Mouse (Mus musculus) hindbrain, embryonic 10.5 days (tissue): ENCODE data around the gene Ggn. TPM values are rescaled to one million over a fixed set of nuclear protein-coding genes. Genes with fewer than 3 reads are reported as not detected.

Source experiments
- DNase-seq: peaks from one replicate; pipeline ENCODE4 v3.0.0-alpha.2; 2017; ENCODE audit warnings: low spot score
- H3K27ac ChIP-seq: fragments of 300-500 bp; sonication (generic); 2 replicates; pipeline ENCODE4 v1.5.1; 2016; ENCODE audit warnings: mild to moderate bottlenecking, moderate library complexity
- H3K27me3 ChIP-seq: fragments of 300-500 bp; sonication (generic); 2 replicates; pipeline ENCODE4 v1.6.1; 2016; ENCODE audit warnings: mild to moderate bottlenecking; ENCODE audit not compliant: poor library complexity, insufficient read depth, severe bottlenecking
- H3K36me3 ChIP-seq: fragments of 300-500 bp; sonication (generic); 2 replicates; pipeline ENCODE4 v1.6.1; 2016; ENCODE audit warnings: mild to moderate bottlenecking, moderate library complexity
- H3K4me1 ChIP-seq: fragments of 300-500 bp; sonication (generic); replicated peaks from 2 replicates; pipeline ENCODE4 v1.6.1; 2016; ENCODE audit warnings: mild to moderate bottlenecking
- H3K4me3 ChIP-seq: fragments of 300-500 bp; sonication (generic); 2 replicates; pipeline ENCODE4 v1.5.1; 2016; ENCODE audit warnings: mild to moderate bottlenecking, moderate library complexity
- H3K9me3 ChIP-seq: fragments of 300-500 bp; sonication (generic); 2 replicates; pipeline ENCODE4 v1.6.1; 2016; ENCODE audit warnings: mild to moderate bottlenecking, moderate library complexity
- WGBS: fragments of 180-500 bp; shearing (Covaris S2); methylation state at CpG from one replicate; pipeline ENCODE4 v1.1.7; 2016; 5-methylcytosine and 5-hydroxymethylcytosine counted together
- polyA plus RNA-seq: library from polyadenylated mRNA; unstranded; fragments of >200 nt; fragmentation: Nextera tagmentation; extraction: Ambion mirVana; gene quantifications from 2 replicates; pipeline ENCODE4 v1.2.1, GENCODE M21; 2016

Gene Ggn
- polyA plus RNA-seq, 1 experiment from 2014 or later, result 1.1 TPM

GRCm38 (mm10) chr7:29146625-29147367 lies 23.2 kb upstream of the Ggn start:
- H3K36me3 ChIP-seq, result no peaks in the 10 kb centered on the region
- no peaks in the 10 kb centered on the region for H3K9me3 ChIP-seq
- H3K4me1 ChIP-seq, result peaks cover 9% of the 10 kb centered on the region; the same call in 1 of the 2 replicates
- no peak for DNase-seq
- H3K27ac ChIP-seq, result no peak overlapping the region
- no peak overlapping the region for H3K4me3 ChIP-seq
- H3K27me3 ChIP-seq, result no peaks in the 10 kb centered on the region
- 87% methylated on average over 7 of the region's 7 CpGs for WGBS

GRCm38 (mm10) chr7:29148771-29149170 lies 21.2 kb upstream of the Ggn start:
- H3K4me3 ChIP-seq, result no peak overlapping the region
- H3K9me3 ChIP-seq, result no peaks in the 10 kb centered on the region
- no peaks in the 10 kb centered on the region for H3K27me3 ChIP-seq
- 0 out of 2 replicates have a peak, but pooled peaks cover 6% of the 10 kb centered on the region for H3K36me3 ChIP-seq
- 88% methylated on average over 15 of the region's 15 CpGs for WGBS
- H3K27ac ChIP-seq, result no peak overlapping the region
- peaks cover 9% of the 10 kb centered on the region; the same call in 1 of the 2 replicates for H3K4me1 ChIP-seq
- no peak for DNase-seq

- Histone ChIP-seq H3K27ac (no peak overlapping the region), H3K9me3 (peaks cover 7% of the 10 kb centered on the region; the same call in 1 of the 2 replicates), H3K36me3 (peaks cover 12% of the 10 kb centered on the region; the same call in 1 of the 2 replicates), H3K4me3 (no peak overlapping the region), H3K27me3 (no peaks in the 10 kb centered on the region; the same call in 1 of the 2 replicates), H3K4me1 (peaks cover 25% of the 10 kb centered on the region)
- no peak for DNase-seq
- WGBS, result 66% methylated on average over 10 of the region's 10 CpGs
Observed at GRCm38 (mm10) chr7:29151486-29151885, 18.5 kb upstream of the Ggn start.

- peaks cover 16% of the 10 kb centered on the region for H3K27me3 ChIP-seq
- DNase-seq, result no peak
- H3K4me1 ChIP-seq, result peaks cover 31% of the 10 kb centered on the region
- no peak overlapping the region for H3K27ac ChIP-seq
- peaks cover 12% of the 10 kb centered on the region; the same call in 1 of the 2 replicates for H3K36me3 ChIP-seq
- 93% methylated on average over 14 of the region's 14 CpGs for WGBS
- H3K4me3 ChIP-seq, result no peak overlapping the region
- peaks cover 7% of the 10 kb centered on the region; the same call in 1 of the 2 replicates for H3K9me3 ChIP-seq
Observed at GRCm38 (mm10) chr7:29154018-29154720, 15.8 kb upstream of the Ggn start.

- peaks cover 7% of the 10 kb centered on the region; the same call in 1 of the 2 replicates for H3K9me3 ChIP-seq
- peak overlapping the region; percentile 71 for H3K4me3 ChIP-seq
- peaks cover 33% of the 10 kb centered on the region for H3K4me1 ChIP-seq
- H3K36me3 ChIP-seq, result peaks cover 12% of the 10 kb centered on the region; the same call in 1 of the 2 replicates
- WGBS, result 7% methylated on average over 37 of the region's 37 CpGs
- H3K27me3 ChIP-seq, result peaks cover 28% of the 10 kb centered on the region
- peak overlapping the region; percentile 88 for H3K27ac ChIP-seq
- DNase-seq, result peak; percentile 88
Observed at GRCm38 (mm10) chr7:29155196-29155837, 14.7 kb upstream of the Ggn start.

- Histone ChIP-seq H3K36me3 (peaks cover 16% of the 10 kb centered on the region; the same call in 1 of the 2 replicates), H3K9me3 (peaks cover 7% of the 10 kb centered on the region; the same call in 1 of the 2 replicates), H3K27ac (peak within 1 kb of the TSS; percentile 88), H3K27me3 (peaks cover 30% of the 10 kb centered on the region), H3K4me3 (peak within 1 kb of the TSS; percentile 71), H3K4me1 (peaks cover 33% of the 10 kb centered on the region)
- DNase-seq, result peak; percentile 85
- WGBS, result 3% methylated on average over 68 of the region's 68 CpGs
Observed at GRCm38 (mm10) chr7:29155838-29156782, 13.9 kb upstream of the Ggn start, which contains the start of gene Fam98c. Gene Fam98c (minus strand): TSS chr7:29156234.

GRCm38 (mm10) chr7:29158264-29158663 lies 11.7 kb upstream of the Ggn start:
- H3K4me1 ChIP-seq, result peaks cover 49% of the 10 kb centered on the region
- DNase-seq, result no peak
- peak overlapping the region; percentile 17; the same call in 1 of the 2 replicates for H3K27ac ChIP-seq
- H3K9me3 ChIP-seq, result peaks cover 7% of the 10 kb centered on the region; the same call in 1 of the 2 replicates
- H3K27me3 ChIP-seq, result peaks cover 39% of the 10 kb centered on the region
- 2% methylated on average over 5 of the region's 5 CpGs for WGBS
- H3K4me3 ChIP-seq, result 0 out of 2 replicates have a peak overlapping the region, but pooled peaks have one; percentile 2
- H3K36me3 ChIP-seq, result peaks cover 34% of the 10 kb centered on the region

- H3K27me3 ChIP-seq, result peaks cover 47% of the 10 kb centered on the region
- H3K4me3 ChIP-seq, result no peak overlapping the region
- H3K4me1 ChIP-seq, result peaks cover 33% of the 10 kb centered on the region
- WGBS, result 77% methylated on average over 5 of the region's 5 CpGs
- DNase-seq, result no peak
- no peak overlapping the region for H3K27ac ChIP-seq
- peaks cover 36% of the 10 kb centered on the region for H3K36me3 ChIP-seq
- no peaks in the 10 kb centered on the region for H3K9me3 ChIP-seq
Observed at GRCm38 (mm10) chr7:29162294-29162693, 7.7 kb upstream of the Ggn start.

- Histone ChIP-seq H3K4me1 (peaks cover 39% of the 10 kb centered on the region), H3K9me3 (no peaks in the 10 kb centered on the region), H3K27ac (no peak overlapping the region), H3K27me3 (peaks cover 49% of the 10 kb centered on the region), H3K36me3 (peaks cover 36% of the 10 kb centered on the region), H3K4me3 (no peak overlapping the region)
- WGBS, result 22% methylated on average over 9 of the region's 9 CpGs
- DNase-seq, result no peak
Observed at GRCm38 (mm10) chr7:29162750-29163525, 7.1 kb upstream of the Ggn start.

- H3K36me3 ChIP-seq, result peaks cover 20% of the 10 kb centered on the region
- peaks cover 62% of the 10 kb centered on the region for H3K4me1 ChIP-seq
- no peak for DNase-seq
- 13% methylated on average over 19 of the region's 19 CpGs for WGBS
- H3K4me3 ChIP-seq, result peak overlapping the region; percentile 76
- peaks cover 39% of the 10 kb centered on the region for H3K27me3 ChIP-seq
- H3K9me3 ChIP-seq, result no peaks in the 10 kb centered on the region
- H3K27ac ChIP-seq, result peak overlapping the region; percentile 94
Observed at GRCm38 (mm10) chr7:29167656-29168055, 2.4 kb upstream of the Ggn start.

- no peaks in the 10 kb centered on the region for H3K9me3 ChIP-seq
- H3K36me3 ChIP-seq, result peaks cover 20% of the 10 kb centered on the region
- peak overlapping the region; percentile 76 for H3K4me3 ChIP-seq
- peak; percentile 31 for DNase-seq
- peaks cover 45% of the 10 kb centered on the region for H3K27me3 ChIP-seq
- WGBS, result 2% methylated on average over 10 of the region's 10 CpGs
- H3K27ac ChIP-seq, result peak overlapping the region; percentile 94
- H3K4me1 ChIP-seq, result peaks cover 62% of the 10 kb centered on the region
Observed at GRCm38 (mm10) chr7:29168121-29168695, 1.8 kb upstream of the Ggn start.
